Comparison of ENCODE assay signal across 38 mouse cellular contexts in the genomic region with DNA sequence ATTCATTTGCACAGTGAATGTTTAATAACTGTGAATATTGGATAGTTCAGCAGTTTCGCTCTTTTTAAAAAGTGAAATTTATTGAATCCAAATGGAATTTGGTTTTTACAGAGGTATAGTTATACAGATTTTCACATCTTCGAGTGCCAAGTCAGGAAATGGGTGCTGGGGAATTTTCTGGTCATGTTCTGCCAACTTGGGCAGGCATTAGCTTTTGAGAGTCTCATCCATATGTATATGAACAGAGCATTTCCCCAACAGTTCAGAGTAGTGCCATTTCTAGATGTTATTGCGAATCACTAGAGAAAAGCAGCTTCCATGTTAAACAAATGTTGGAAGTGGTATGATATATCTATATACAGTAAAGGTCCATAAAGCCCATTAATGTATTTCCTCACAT. TPM values are rescaled to one million over a fixed set of nuclear protein-coding genes. Genes with fewer than 3 reads are reported as not detected.
"Had no signal": no experiment of that assay in that cellular context is flagged by ENCODE, and none has a peak within 500 bp of the region (broad histone marks: within the 10 kb centered on the region; RNA-seq: fewer than 3 reads in every experiment).

No protein-coding gene starts in this region.

- H3K27ac ChIP-seq: heart, adult 2 months; heart, embryonic 13.5 days; heart, embryonic 15.5 days; hindbrain, embryonic 13.5 days; hindbrain, embryonic 15.5 days; hindbrain, postnatal 0 days; kidney, embryonic 15.5 days; kidney, postnatal 0 days; layer of hippocampus, adult 2 months; left cerebral cortex, adult 2 months; limb, embryonic 10.5 days; limb, embryonic 12.5 days; liver, embryonic 13.5 days; liver, embryonic 15.5 days had no signal

- H3K4me1 ChIP-seq: heart, embryonic 13.5 days; heart, embryonic 15.5 days; hindbrain, embryonic 13.5 days; hindbrain, embryonic 15.5 days; kidney, embryonic 15.5 days; limb, embryonic 10.5 days; limb, embryonic 12.5 days; liver, embryonic 13.5 days; liver, embryonic 15.5 days had no signal

- H3K4me2 ChIP-seq: heart, embryonic 11.5 days; heart, embryonic 13.5 days; heart, embryonic 15.5 days; hindbrain, embryonic 13.5 days; hindbrain, embryonic 15.5 days; kidney, embryonic 15.5 days; limb, embryonic 12.5 days; liver, embryonic 11.5 days; liver, embryonic 13.5 days; liver, embryonic 15.5 days had no signal

- H3K27me3 ChIP-seq: heart, embryonic 13.5 days; heart, embryonic 15.5 days; hindbrain, embryonic 13.5 days; hindbrain, embryonic 15.5 days; kidney, embryonic 15.5 days; limb, embryonic 12.5 days; liver, embryonic 13.5 days; liver, embryonic 15.5 days had no signal

- H3K36me3 ChIP-seq: heart, embryonic 13.5 days; heart, embryonic 15.5 days; hindbrain, embryonic 13.5 days; hindbrain, embryonic 15.5 days; kidney, embryonic 15.5 days; limb, embryonic 10.5 days; limb, embryonic 12.5 days; liver, embryonic 13.5 days; liver, embryonic 15.5 days had no signal

- DNase-seq: gastrocnemius, postnatal 14 days; gastrocnemius, postnatal 36 days; heart, adult 11 months; heart, adult 2 months; heart, postnatal 14 days; heart, postnatal 36 days; kidney, adult 11 months; kidney, adult 2 months; kidney, adult 9 months; kidney, postnatal 14 days; kidney, postnatal 4 days; liver; liver, embryonic 13.5 days; liver, postnatal 0 days had no signal

- H3K4me3 ChIP-seq: heart, adult 2 months; heart, embryonic 13.5 days; heart, embryonic 15.5 days; hindbrain, embryonic 13.5 days; hindbrain, embryonic 15.5 days; kidney, embryonic 15.5 days; layer of hippocampus, adult 2 months; left cerebral cortex, adult 2 months; limb, embryonic 10.5 days; limb, embryonic 12.5 days; liver, embryonic 13.5 days; liver, embryonic 15.5 days had no signal

- H3K9ac ChIP-seq: heart, embryonic 13.5 days; heart, embryonic 15.5 days; hindbrain, embryonic 13.5 days; hindbrain, embryonic 15.5 days; kidney, embryonic 15.5 days; limb, embryonic 12.5 days; liver, embryonic 13.5 days; liver, embryonic 15.5 days; liver, postnatal 0 days had no signal

- H3K9me3 ChIP-seq: heart, embryonic 13.5 days; heart, embryonic 15.5 days; hindbrain, embryonic 13.5 days; hindbrain, embryonic 15.5 days; kidney, embryonic 15.5 days; limb, embryonic 10.5 days; limb, embryonic 12.5 days; liver, embryonic 13.5 days; liver, embryonic 15.5 days had no signal

- ATAC-seq: hindbrain, postnatal 0 days; intestine, embryonic 16.5 days; liver, postnatal 0 days had no signal

RNA-seq across cellular contexts. Expression of a gene that starts 21.8 kb away (rescaled TPM):
- total RNA-seq: gastrocnemius, postnatal 14 days; gastrocnemius, postnatal 36 days; heart, adult 2 months; heart, postnatal 14 days; heart, postnatal 36 days; hematopoietic stem cell, adult 5-6 weeks; hindbrain, postnatal 0 days; layer of hippocampus, adult 2 months; layer of hippocampus, postnatal 10 days; layer of hippocampus, postnatal 25 days; left cerebral cortex, adult 2 months; left cerebral cortex, postnatal 14 days; left cerebral cortex, postnatal 36 days had no signal
- polyA plus RNA-seq: gonadal fat pad, adult 2 months; heart, adult 2 months; heart, embryonic 11.5 days; heart, embryonic 13.5 days; heart, embryonic 15.5 days; heart, postnatal 0 days; hindbrain, embryonic 15.5 days; intestine, embryonic 14.5 days; intestine, embryonic 16.5 days; kidney, adult 2 months; kidney, embryonic 15.5 days; kidney, postnatal 0 days; limb, embryonic 10.5 days; limb, embryonic 12.5 days; limb, embryonic 14.5 days; liver, embryonic 11.5 days; liver, embryonic 13.5 days; liver, embryonic 15.5 days; liver, postnatal 0 days had no signal
